ENCODE assay signal across 9 mouse cellular contexts in genomic region chr1:162220891-162221290, GRCm38 (mm10).
DNase-seq lines count a peak whose midpoint lies in the region; ATAC-seq and TF ChIP-seq lines count a peak whose summit lies in the region.
"Had no signal": no experiment of that assay in that cellular context is flagged by ENCODE, and none has a peak within 500 bp of the region (broad histone marks: within the 10 kb centered on the region; RNA-seq: fewer than 3 reads in every experiment).

No protein-coding gene starts in this region.

- H3K9ac ChIP-seq in hindbrain, embryonic 12.5 days, result peak overlapping the region; percentile 39
- no peak overlapping the region for H3K9ac ChIP-seq in hindbrain, embryonic 14.5 days
- peak overlapping the region; percentile 99 for H3K9ac ChIP-seq in limb, embryonic 12.5 days (replicated peaks)

- no peaks in the 10 kb centered on the region; the same call in 1 of the 2 replicates for H3K27me3 ChIP-seq in hindbrain, embryonic 12.5 days
- no peaks in the 10 kb centered on the region for H3K27me3 ChIP-seq in hindbrain, embryonic 14.5 days (ENCODE audit: control insufficient read depth, insufficient read depth, low read length)
- H3K27me3 ChIP-seq in C2C12 (ENCODE audit: control insufficient read depth, insufficient read depth, insufficient read length), result no peaks in the 10 kb centered on the region
- H3K27me3 ChIP-seq in limb, embryonic 12.5 days, result no peaks in the 10 kb centered on the region

- H3K4me1 ChIP-seq in hindbrain, embryonic 12.5 days, result 0 out of 2 replicates have a peak, but pooled peaks cover 4% of the 10 kb centered on the region
- H3K4me1 ChIP-seq in hindbrain, embryonic 14.5 days (replicated peaks; ENCODE audit: control insufficient read depth, insufficient read depth, low read length), result peaks cover 5% of the 10 kb centered on the region; the same call in 1 of the 2 replicates
- H3K4me1 ChIP-seq in limb, embryonic 12.5 days (replicated peaks), result peaks cover 17% of the 10 kb centered on the region

- peak overlapping the region; percentile 37 for H3K4me2 ChIP-seq in hindbrain, embryonic 12.5 days (replicated peaks)
- no peak overlapping the region for H3K4me2 ChIP-seq in hindbrain, embryonic 14.5 days (replicated peaks)
- peak overlapping the region; percentile 67 for H3K4me2 ChIP-seq in limb, embryonic 12.5 days

- ATAC-seq in hindbrain, embryonic 12.5 days (ENCODE audit: low FRiP score), result no peak
- no peak for ATAC-seq in hindbrain, embryonic 14.5 days (ENCODE audit: low FRiP score)
- no peak for ATAC-seq in limb, embryonic 12.5 days (ENCODE audit: insufficient number of reproducible peaks, insufficient read depth, low FRiP score, low TSS enrichment, low read depth)
- ATAC-seq: forebrain, embryonic 16.5 days had no signal

- peak overlapping the region; percentile 27 for H3K4me3 ChIP-seq in hindbrain, embryonic 12.5 days
- H3K4me3 ChIP-seq in hindbrain, embryonic 14.5 days (replicated peaks; ENCODE audit: low read length), result no peak overlapping the region
- H3K4me3 ChIP-seq in C2C12 (ENCODE audit: insufficient read depth, poor library complexity, severe bottlenecking), result peak overlapping the region; percentile 78
- peak overlapping the region; percentile 81 for H3K4me3 ChIP-seq in limb, embryonic 12.5 days (replicated peaks)
- H3K4me3 ChIP-seq: midbrain, embryonic 10.5 days had no signal

- peaks cover 52% of the 10 kb centered on the region for H3K79me3 ChIP-seq in C2C12 (ENCODE audit: low read depth)

- H3K36me3 ChIP-seq in hindbrain, embryonic 12.5 days, result no peaks in the 10 kb centered on the region
- no peaks in the 10 kb centered on the region for H3K36me3 ChIP-seq in hindbrain, embryonic 14.5 days (replicated peaks; ENCODE audit: control insufficient read depth, insufficient read depth)
- peaks cover 51% of the 10 kb centered on the region for H3K36me3 ChIP-seq in C2C12 (ENCODE audit: control insufficient read depth, insufficient read depth)
- peaks cover 13% of the 10 kb centered on the region for H3K36me3 ChIP-seq in limb, embryonic 12.5 days
- H3K36me3 ChIP-seq: midbrain, embryonic 10.5 days had no signal

- H3K27ac ChIP-seq in hindbrain, embryonic 12.5 days, result peak overlapping the region; percentile 71
- H3K27ac ChIP-seq in hindbrain, embryonic 14.5 days, result no peak overlapping the region
- peak overlapping the region; percentile 100 for H3K27ac ChIP-seq in limb, embryonic 12.5 days
- H3K27ac ChIP-seq: midbrain, embryonic 10.5 days had no signal

- H3K79me2 ChIP-seq in C2C12 (ENCODE audit: control insufficient read depth, insufficient read depth), result peaks cover 61% of the 10 kb centered on the region

- no peak for DNase-seq in hindbrain, embryonic 14.5 days (ENCODE audit: low spot score)
- peak; percentile 46 for DNase-seq in adipocyte (ENCODE audit: low spot score)
- no peak for DNase-seq in retina, embryonic 14.5 days (ENCODE audit: low spot score)
- DNase-seq in gastrocnemius, postnatal 25 days, result no peak

- no peak for TF ChIP-seq CTCF in C2C12 (IDR thresholded peaks at IDR 0.05; ENCODE audit: control insufficient read depth, insufficient read depth, insufficient read length)

- no peak overlapping the region for H3ac ChIP-seq in C2C12 (ENCODE audit: control insufficient read depth, insufficient read length, low read depth)

- no peaks in the 10 kb centered on the region for H3K9me3 ChIP-seq in hindbrain, embryonic 12.5 days (replicated peaks)
- no peaks in the 10 kb centered on the region for H3K9me3 ChIP-seq in hindbrain, embryonic 14.5 days (ENCODE audit: control insufficient read depth, low read length)
- no peaks in the 10 kb centered on the region for H3K9me3 ChIP-seq in limb, embryonic 12.5 days
- H3K9me3 ChIP-seq: midbrain, embryonic 10.5 days had no signal

TF ChIP-seq in C2C12, 6 proteins besides CTCF, POLR2A, EP300 and RAD21:
- no peak for TF ChIP-seq MYOD1 (IDR thresholded peaks at IDR 0.05; ENCODE audit: control insufficient read depth, insufficient read length, low read depth)
- no peak for TF ChIP-seq CEBPB (IDR thresholded peaks at IDR 0.05; ENCODE audit: low read depth)
- no peak for TF ChIP-seq USF1 (IDR thresholded peaks at IDR 0.05; ENCODE audit: low read depth)
- no peak for TF ChIP-seq FOSL1 (IDR thresholded peaks at IDR 0.05; ENCODE audit: insufficient read depth, low read length, poor library complexity, severe bottlenecking)
- no peak for TF ChIP-seq MAX (IDR thresholded peaks at IDR 0.05)
- no peak for TF ChIP-seq MYOG (IDR thresholded peaks at IDR 0.05; ENCODE audit: control insufficient read depth, extremely low read depth, insufficient read length)
